8 mouse cellular contexts compared by ENCODE assay signal in genomic region chr7:143389860-143390259, GRCm38 (mm10).
DNase-seq lines count a peak whose midpoint lies in the region; ATAC-seq lines count a peak whose summit lies in the region.

No protein-coding gene starts in this region.

- WGBS in heart, embryonic 10.5 days = 39% methylated on average over 2 of the region's 2 CpGs
- WGBS in midbrain, embryonic 12.5 days = 78% methylated on average over 2 of the region's 2 CpGs
- 82% methylated on average over 2 of the region's 2 CpGs for WGBS in midbrain, embryonic 16.5 days
- 45% methylated on average over 2 of the region's 2 CpGs for WGBS in hindbrain, embryonic 13.5 days
- 34% methylated on average over 2 of the region's 2 CpGs for WGBS in stomach, embryonic 15.5 days

- no peaks in the 10 kb centered on the region; the same call in 1 of the 2 replicates for H3K27me3 ChIP-seq in heart, embryonic 10.5 days (ENCODE audit: insufficient read depth, poor library complexity, severe bottlenecking)
- H3K27me3 ChIP-seq in midbrain, embryonic 12.5 days = no peaks in the 10 kb centered on the region; the same call in none of the 2 replicates
- H3K27me3 ChIP-seq in midbrain, embryonic 16.5 days (ENCODE audit: control insufficient read depth, insufficient read depth, low read depth, low read length) = no peaks in the 10 kb centered on the region
- no peaks in the 10 kb centered on the region for H3K27me3 ChIP-seq in hindbrain, embryonic 13.5 days
- no peaks in the 10 kb centered on the region for H3K27me3 ChIP-seq in stomach, embryonic 15.5 days (replicated peaks)

- H3K4me1 ChIP-seq in heart, embryonic 10.5 days = peaks cover 53% of the 10 kb centered on the region
- peaks cover 49% of the 10 kb centered on the region for H3K4me1 ChIP-seq in midbrain, embryonic 12.5 days
- H3K4me1 ChIP-seq in midbrain, embryonic 16.5 days (ENCODE audit: control insufficient read depth, insufficient read depth, low read length) = peaks cover 16% of the 10 kb centered on the region
- peaks cover 45% of the 10 kb centered on the region for H3K4me1 ChIP-seq in hindbrain, embryonic 13.5 days (replicated peaks)
- peaks cover 27% of the 10 kb centered on the region for H3K4me1 ChIP-seq in stomach, embryonic 15.5 days

- H3K36me3 ChIP-seq in heart, embryonic 10.5 days = 0 out of 2 replicates have a peak, but pooled peaks cover 5% of the 10 kb centered on the region
- H3K36me3 ChIP-seq in midbrain, embryonic 12.5 days = no peaks in the 10 kb centered on the region
- H3K36me3 ChIP-seq in midbrain, embryonic 16.5 days (ENCODE audit: control insufficient read depth, insufficient read depth, low read length) = no peaks in the 10 kb centered on the region
- H3K36me3 ChIP-seq in hindbrain, embryonic 13.5 days = no peaks in the 10 kb centered on the region
- no peaks in the 10 kb centered on the region for H3K36me3 ChIP-seq in stomach, embryonic 15.5 days

- no peak for DNase-seq in heart, embryonic 10.5 days (ENCODE audit: low spot score)
- DNase-seq in heart, adult 8-10 months (ENCODE audit: low spot score) = no peak
- DNase-seq in layer of hippocampus, adult 8-10 months (ENCODE audit: low spot score in 2 of 2) = no peak
- no peak for DNase-seq in testis, postnatal 14 days (ENCODE audit: low spot score)

- no peak overlapping the region for H3K4me2 ChIP-seq in midbrain, embryonic 12.5 days (replicated peaks)
- no peak overlapping the region for H3K4me2 ChIP-seq in midbrain, embryonic 16.5 days (ENCODE audit: low read length)
- no peak overlapping the region for H3K4me2 ChIP-seq in hindbrain, embryonic 13.5 days
- H3K4me2 ChIP-seq in stomach, embryonic 15.5 days = 0 out of 2 replicates have a peak overlapping the region, but pooled peaks have one; percentile 8

- peak overlapping the region; percentile 84 for H3K27ac ChIP-seq in heart, embryonic 10.5 days
- 0 out of 2 replicates have a peak overlapping the region, but pooled peaks have one; percentile 35 for H3K27ac ChIP-seq in midbrain, embryonic 12.5 days (replicated peaks)
- no peak overlapping the region for H3K27ac ChIP-seq in midbrain, embryonic 16.5 days (ENCODE audit: low read length)
- peak overlapping the region; percentile 63; the same call in 1 of the 2 replicates for H3K27ac ChIP-seq in hindbrain, embryonic 13.5 days
- peak overlapping the region; percentile 91 for H3K27ac ChIP-seq in stomach, embryonic 15.5 days

- H3K9me3 ChIP-seq in heart, embryonic 10.5 days = no peaks in the 10 kb centered on the region
- H3K9me3 ChIP-seq in midbrain, embryonic 12.5 days = no peaks in the 10 kb centered on the region
- H3K9me3 ChIP-seq in midbrain, embryonic 16.5 days (replicated peaks; ENCODE audit: control insufficient read depth, low read length, poor library complexity, severe bottlenecking) = peaks cover 3% of the 10 kb centered on the region
- no peaks in the 10 kb centered on the region for H3K9me3 ChIP-seq in hindbrain, embryonic 13.5 days
- H3K9me3 ChIP-seq in stomach, embryonic 15.5 days = no peaks in the 10 kb centered on the region

- no peak overlapping the region for H3K9ac ChIP-seq in midbrain, embryonic 12.5 days (replicated peaks)
- no peak overlapping the region for H3K9ac ChIP-seq in midbrain, embryonic 16.5 days (ENCODE audit: low read depth, low read length)
- no peak overlapping the region for H3K9ac ChIP-seq in hindbrain, embryonic 13.5 days
- H3K9ac ChIP-seq in stomach, embryonic 15.5 days = no peak overlapping the region

- no peak overlapping the region for H3K4me3 ChIP-seq in heart, embryonic 10.5 days
- no peak overlapping the region for H3K4me3 ChIP-seq in midbrain, embryonic 12.5 days
- H3K4me3 ChIP-seq in midbrain, embryonic 16.5 days (ENCODE audit: low read depth, low read length) = no peak overlapping the region
- H3K4me3 ChIP-seq in hindbrain, embryonic 13.5 days = no peak overlapping the region
- no peak overlapping the region for H3K4me3 ChIP-seq in stomach, embryonic 15.5 days (replicated peaks)

- ATAC-seq in midbrain, embryonic 12.5 days (ENCODE audit: low FRiP score, low read depth) = no peak
- ATAC-seq in midbrain, embryonic 16.5 days = no peak
- ATAC-seq in hindbrain, embryonic 13.5 days (ENCODE audit: low FRiP score) = peak; percentile 43
- ATAC-seq in stomach, embryonic 15.5 days (ENCODE audit: insufficient read depth, low FRiP score, low read depth) = no peak; the same call in 1 of the 2 replicates
